Mouse (Mus musculus) ES-E14 (cell line): ENCODE measurements at regions not wholly inside any gene's neighbourhood (a gene's known extent, or its start where the extent isn't known, plus 50 kb on each side); places are given as distances from the start of the nearest gene placed in this dataset.
"Not testable (repeated sequence)": the region's sequence is repeated elsewhere in the genome, so short reads cannot be mapped to it uniquely, and the experiment has no call there.

Experiments
- DNase-seq: peaks from one replicate; pipeline ENCODE4 v3.0.0-alpha.2; 2013; ENCODE audit warnings: low read depth, low spot score
- H3K27ac ChIP-seq: 2 replicates; pipeline ENCODE4 v1.5.1; 2012; ENCODE audit warnings: low read depth, mild to moderate bottlenecking, low read length, moderate library complexity, mixed read lengths; ENCODE audit not compliant: poor library complexity, insufficient read depth, severe bottlenecking
- H3K36me3 ChIP-seq: 2 replicates; pipeline ENCODE4 v1.6.1; 2012; ENCODE audit warnings: mild to moderate bottlenecking, low read length, moderate library complexity, mixed read lengths; ENCODE audit not compliant: control insufficient read depth, poor library complexity, insufficient read depth, severe bottlenecking
- H3K4me1 ChIP-seq, 2 experiments: fragments of 150-350 bp in 1 of 2; sonication (generic) in 1 of 2; 2 replicates each; pipeline ENCODE4 v1.6.1; 2012; ENCODE audit warnings: low read length in 2 of 2, mild to moderate bottlenecking in 1 of 2, mixed read lengths in 1 of 2; ENCODE audit not compliant: control insufficient read depth in 2 of 2, insufficient read depth in 2 of 2, poor library complexity in 1 of 2
- H3K4me3 ChIP-seq, 2 experiments: fragments of 150-350 bp in 1 of 2; sonication (generic) in 1 of 2; 2 replicates each; pipeline ENCODE4 v1.5.1; 2012; ENCODE audit warnings: low read length in 2 of 2, low read depth in 1 of 2, mild to moderate bottlenecking in 1 of 2, mixed read lengths in 1 of 2; ENCODE audit not compliant: insufficient read depth in 1 of 2, poor library complexity in 1 of 2, severe bottlenecking in 1 of 2
- H3K9ac ChIP-seq: 2 replicates; pipeline ENCODE4 v1.6.1; 2012; ENCODE audit warnings: low read depth, mild to moderate bottlenecking, low read length, mixed read lengths; ENCODE audit not compliant: poor library complexity, insufficient read depth, severe bottlenecking
- H3K9me3 ChIP-seq: fragments of 150-350 bp; sonication (generic); 2 replicates; pipeline ENCODE4 v1.6.1; 2012; ENCODE audit warnings: low read depth, mild to moderate bottlenecking, low read length; ENCODE audit not compliant: control insufficient read depth, insufficient read depth
- CHD2 ChIP-seq: IDR thresholded peaks from 2 replicates; pipeline ENCODE4 v1.6.1; 2014; ENCODE audit warnings: mild to moderate bottlenecking, low read depth, low read length, inconsistent platforms
- HCFC1 ChIP-seq: IDR thresholded peaks from 2 replicates; pipeline ENCODE4 v1.6.1; 2012; ENCODE audit warnings: low read length, inconsistent platforms, borderline replicate concordance; ENCODE audit not compliant: insufficient read depth
- MAFK ChIP-seq: IDR thresholded peaks from 2 replicates; pipeline ENCODE4 v1.6.1; 2014; ENCODE audit warnings: mild to moderate bottlenecking, low read depth, low read length, inconsistent platforms; ENCODE audit not compliant: insufficient read depth
- ZC3H11A ChIP-seq: IDR thresholded peaks from 2 replicates; pipeline ENCODE4 v1.6.1; 2012; ENCODE audit warnings: low read depth, mild to moderate bottlenecking, inconsistent platforms, low read length, borderline replicate concordance
- ZNF384 ChIP-seq: IDR thresholded peaks from 2 replicates; pipeline ENCODE4 v1.6.1; 2012; ENCODE audit warnings: low read depth, low read length, inconsistent platforms
- in situ Hi-C, 2 experiments: fragments of 600-800 bp; cut with MboI; formaldehyde crosslinking; loops; one replicate each; pipeline ENCODE4 v1.15.1; 2025; ENCODE audit warnings: low sequenced_read_pairs in 2 of 2, inconsistent platforms in 1 of 2; ENCODE audit not compliant: unreplicated experiment in 2 of 2

DNA sequence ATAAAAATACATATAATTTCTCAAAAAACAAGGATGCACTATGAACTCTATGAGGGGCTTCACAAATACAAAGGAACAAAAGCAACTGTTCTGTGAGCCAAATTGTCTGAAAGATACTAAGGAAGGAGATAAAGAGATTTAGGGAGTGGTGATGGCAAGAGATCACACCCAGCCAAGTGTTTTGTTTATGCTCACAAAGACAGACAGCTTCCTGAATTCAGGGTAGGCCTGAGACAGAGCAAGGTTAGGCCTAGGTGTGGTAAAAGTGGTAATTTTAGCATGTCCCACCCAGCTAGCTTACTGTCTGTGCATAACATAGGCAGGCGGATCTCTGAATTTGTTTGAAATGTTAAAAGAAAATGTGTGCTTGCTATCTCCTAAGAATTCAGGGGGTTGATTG, 1374.5 kb downstream of the Efnb2 start:
- no peaks in the 10 kb centered on the region for H3K9me3 ChIP-seq
- H3K4me3 ChIP-seq, result no peak overlapping the region
- no peaks in the 10 kb centered on the region for H3K36me3 ChIP-seq
- no peak overlapping the region for H3K27ac ChIP-seq
- peak; percentile 12 for DNase-seq
- TF ChIP-seq MAFK, result no peak
- TF ChIP-seq HCFC1, result no peak
- no peak for TF ChIP-seq CHD2
- no peak for TF ChIP-seq ZNF384
- no peak for TF ChIP-seq ZC3H11A
- H3K4me1 ChIP-seq, result 0 out of 4 replicates have a peak, but pooled peaks cover 0 to 1% of the 10 kb centered on the region in 2 experiments
- in situ Hi-C loops, result no loop called here
- no peak overlapping the region for H3K9ac ChIP-seq

- in situ Hi-C loops, result no loop called here
- TF ChIP-seq HCFC1 (no peak), MAFK (no peak), ZC3H11A (no peak), ZNF384 (no peak), CHD2 (no peak)
- no peak overlapping the region for H3K9ac ChIP-seq
- H3K36me3 ChIP-seq, result no peaks in the 10 kb centered on the region
- no peak overlapping the region for H3K27ac ChIP-seq
- H3K9me3 ChIP-seq, result no peaks in the 10 kb centered on the region
- no peak overlapping the region for H3K4me3 ChIP-seq
- no peak for DNase-seq
- no peaks in the 10 kb centered on the region for H3K4me1 ChIP-seq
Observed at GRCm38 (mm10) chr8:7267406-7267805, 1393.6 kb downstream of the Efnb2 start.

DNA sequence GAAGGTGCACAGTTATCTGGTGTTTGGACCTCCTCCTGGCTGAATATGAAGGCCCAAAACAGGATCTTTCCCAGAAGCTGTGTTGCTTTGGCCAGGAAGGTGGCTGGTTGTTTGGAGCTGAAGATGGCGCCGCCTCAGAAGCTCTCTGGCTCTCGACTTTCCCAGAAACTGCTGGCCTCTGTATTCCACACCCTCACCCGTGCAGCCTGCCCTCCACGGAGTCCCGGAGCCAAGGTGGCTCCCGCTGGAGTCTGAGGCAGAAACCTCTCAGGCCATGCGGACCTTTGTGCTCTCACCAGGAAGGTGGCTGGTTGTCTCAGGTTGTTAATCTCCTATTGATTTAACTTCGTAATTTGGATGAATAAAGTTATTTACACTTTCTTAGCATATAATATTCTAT, 1406.7 kb downstream of the Efnb2 start:
- H3K4me1 ChIP-seq, H3K9ac ChIP-seq, in situ Hi-C loops, DNase-seq, H3K4me3 ChIP-seq, H3K36me3 ChIP-seq, H3K27ac ChIP-seq, H3K9me3 ChIP-seq: not testable (repeated sequence)

- in situ Hi-C loops, result no loop called here
- Histone ChIP-seq H3K36me3 (no peaks in the 10 kb centered on the region), H3K4me1 (no peaks in the 10 kb centered on the region), H3K4me3 (no peak overlapping the region), H3K27ac (no peak overlapping the region), H3K9ac (no peak overlapping the region), H3K9me3 (no peaks in the 10 kb centered on the region)
- TF ChIP-seq HCFC1 (no peak), ZNF384 (no peak), CHD2 (no peak), ZC3H11A (no peak), MAFK (no peak)
- DNase-seq, result no peak
Observed at GRCm38 (mm10) chr8:7240321-7240720, 1420.7 kb downstream of the Efnb2 start.

DNA sequence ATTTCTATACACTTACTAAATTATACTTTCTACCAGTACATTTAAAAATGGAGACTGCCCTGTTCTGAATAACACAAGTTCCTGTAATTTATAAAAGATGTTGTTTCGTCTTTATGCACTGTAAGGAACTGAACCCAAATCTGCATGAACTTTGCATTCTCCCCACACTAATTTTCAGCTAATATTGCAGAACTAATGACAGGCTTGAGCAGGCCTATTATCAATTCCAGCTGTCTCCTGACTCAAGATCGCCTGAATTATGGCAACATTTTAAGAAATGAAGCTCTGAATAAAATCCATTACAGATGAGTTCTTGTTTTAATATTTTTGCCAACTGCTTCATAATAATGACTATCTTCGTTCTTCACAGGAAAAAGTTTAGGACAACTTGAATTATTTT, 1427.0 kb downstream of the Efnb2 start:
- no peaks in the 10 kb centered on the region for H3K36me3 ChIP-seq

More for the DNA sequence above, 1427.0 kb downstream of the Efnb2 start:
- in situ Hi-C loops, result no loop called here
- no peak overlapping the region for H3K9ac ChIP-seq
- H3K9me3 ChIP-seq, result no peaks in the 10 kb centered on the region
- no peak for DNase-seq
- H3K4me3 ChIP-seq, result no peak overlapping the region
- TF ChIP-seq CHD2, result no peak
- no peak for TF ChIP-seq HCFC1
- TF ChIP-seq MAFK, result no peak
- TF ChIP-seq ZC3H11A, result no peak
- no peak overlapping the region for H3K27ac ChIP-seq
- no peaks in the 10 kb centered on the region for H3K4me1 ChIP-seq
